Mouse (Mus musculus) kidney, postnatal 0 days (tissue): ENCODE data around the gene Tmem54. TPM values are rescaled to one million over a fixed set of nuclear protein-coding genes. Genes with fewer than 3 reads are reported as not detected.

ENCODE experiments used
- ATAC-seq: fragments of 200-750 bp; cut with Nextera tagmentation; replicated peaks from 2 replicates; pipeline ENCODE4 v1.8.0; 2017; ENCODE audit warnings: low read depth, moderate number of reproducible peaks, moderate TSS enrichment, moderate library complexity; ENCODE audit not compliant: low FRiP score
- DNase-seq: peaks from one replicate; pipeline ENCODE4 v3.0.0-alpha.2; 2016; ENCODE audit warnings: low spot score
- H3K27ac ChIP-seq: fragments of 300-500 bp; sonication (generic); 2 replicates; pipeline ENCODE4 v1.5.1; 2014; ENCODE audit warnings: mild to moderate bottlenecking
- H3K27me3 ChIP-seq: fragments of 300-500 bp; sonication (generic); 2 replicates; pipeline ENCODE4 v1.6.1; 2014; ENCODE audit warnings: low read length, mixed read lengths; ENCODE audit not compliant: insufficient read depth
- H3K36me3 ChIP-seq: fragments of 300-500 bp; sonication (generic); 2 replicates; pipeline ENCODE4 v1.6.1; 2014; ENCODE audit warnings: low read length, mixed read lengths; ENCODE audit not compliant: insufficient read depth
- H3K4me1 ChIP-seq: fragments of 300-500 bp; sonication (generic); replicated peaks from 2 replicates; pipeline ENCODE4 v1.6.1; 2014; ENCODE audit warnings: antibody characterized with exemption, low read length, mixed read lengths; ENCODE audit not compliant: insufficient read depth
- H3K4me2 ChIP-seq: fragments of 300-500 bp; sonication (generic); 2 replicates; pipeline ENCODE4 v1.6.1; 2014; ENCODE audit warnings: mild to moderate bottlenecking, low read length, moderate library complexity, mixed read lengths
- H3K4me3 ChIP-seq: fragments of 300-500 bp; sonication (generic); replicated peaks from 2 replicates; pipeline ENCODE4 v1.5.1; 2014; ENCODE audit warnings: low read depth, low read length
- H3K9ac ChIP-seq: fragments of 300-500 bp; sonication (generic); 2 replicates; pipeline ENCODE4 v1.6.1; 2014; ENCODE audit warnings: low read depth, low read length
- H3K9me3 ChIP-seq: fragments of 300-500 bp; sonication (generic); replicated peaks from 2 replicates; pipeline ENCODE4 v1.6.1; 2016; ENCODE audit warnings: low read length, inconsistent platforms, mixed read lengths
- CTCF ChIP-seq: IDR thresholded peaks from 2 replicates; pipeline ENCODE4 v1.5.1; 2016; ENCODE audit warnings: antibody characterized with exemption, low read depth, mild to moderate bottlenecking, moderate library complexity
- WGBS: fragments of 180-500 bp; shearing (Covaris S2); extraction: QIAGEN DNeasy Blood & Tissue Kit; methylation state at CpG from one replicate; pipeline ENCODE4 v1.1.7; 2014; 5-methylcytosine and 5-hydroxymethylcytosine counted together
- polyA plus RNA-seq: library from polyadenylated mRNA; unstranded; fragments of >200 nt; fragmentation: Nextera tagmentation; extraction: Ambion mirVana; gene quantifications from 2 replicates; pipeline ENCODE4 v1.2.1, GENCODE M21; 2015

Gene Tmem54
- polyA plus RNA-seq, 1 experiment from 2014 or later, result 10.2 TPM

GRCm38 (mm10) chr4:129134799-129135585, 29.6 kb downstream of the Tmem54 start:
- peak overlapping the region; percentile 21; the same call in 1 of the 2 replicates for H3K4me2 ChIP-seq
- H3K36me3 ChIP-seq, result no peaks in the 10 kb centered on the region
- DNase-seq (peak; percentile 88), ATAC-seq (no peak)
- peaks cover 9% of the 10 kb centered on the region; the same call in 1 of the 2 replicates for H3K27me3 ChIP-seq
- WGBS, result 9% methylated on average over 15 of the region's 15 CpGs
- TF ChIP-seq CTCF, result peak; percentile 91
- no peaks in the 10 kb centered on the region for H3K9me3 ChIP-seq
- H3K27ac ChIP-seq, result no peak overlapping the region
- H3K4me1 ChIP-seq, result peaks cover 17% of the 10 kb centered on the region
- no peak overlapping the region for H3K9ac ChIP-seq
- H3K4me3 ChIP-seq, result no peak overlapping the region

DNA sequence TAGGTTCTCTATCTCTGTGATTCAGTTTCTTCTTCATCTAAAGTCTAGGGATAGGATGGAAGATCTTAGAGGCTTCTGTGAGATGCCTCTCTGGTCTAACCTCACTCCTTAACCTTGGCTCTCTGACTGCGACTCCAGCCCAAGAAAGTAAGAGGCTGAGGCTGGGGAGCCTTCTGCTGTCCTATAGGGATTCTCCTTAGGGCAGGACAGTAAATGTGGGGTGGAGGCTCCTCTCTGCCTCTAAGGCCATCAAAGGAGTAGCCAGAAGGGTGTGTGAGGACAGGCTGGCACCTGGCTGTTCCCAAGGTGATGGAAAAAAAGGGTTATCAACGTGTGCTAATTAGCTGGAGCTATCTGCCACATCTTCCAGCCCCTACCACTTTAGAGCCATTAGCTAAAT, 30.3 kb downstream of the Tmem54 start:
- Histone ChIP-seq H3K9ac (no peak overlapping the region), H3K4me2 (no peak overlapping the region), H3K36me3 (no peaks in the 10 kb centered on the region), H3K27me3 (peaks cover 9% of the 10 kb centered on the region; the same call in 1 of the 2 replicates), H3K27ac (no peak overlapping the region), H3K4me3 (no peak overlapping the region; the same call in 1 of the 2 replicates), H3K4me1 (peaks cover 11% of the 10 kb centered on the region; the same call in 1 of the 2 replicates), H3K9me3 (no peaks in the 10 kb centered on the region)
- DNase-seq (no peak), ATAC-seq (no peak)
- no peak for TF ChIP-seq CTCF
- 58% methylated on average over 2 of the region's 2 CpGs for WGBS

- peaks cover 9% of the 10 kb centered on the region; the same call in 1 of the 2 replicates for H3K27me3 ChIP-seq
- DNase-seq (no peak), ATAC-seq (no peak)
- H3K4me2 ChIP-seq, result peak overlapping the region; percentile 99
- peak overlapping the region; percentile 71; the same call in 1 of the 2 replicates for H3K9ac ChIP-seq
- H3K4me3 ChIP-seq, result peak overlapping the region; percentile 53
- H3K9me3 ChIP-seq, result no peaks in the 10 kb centered on the region
- H3K4me1 ChIP-seq, result 0 out of 2 replicates have a peak, but pooled peaks cover 9% of the 10 kb centered on the region
- no peak for TF ChIP-seq CTCF
- 35% methylated on average over 9 of the region's 9 CpGs for WGBS
- no peaks in the 10 kb centered on the region for H3K36me3 ChIP-seq
- no peak overlapping the region for H3K27ac ChIP-seq
These were observed 30.8 kb downstream of the Tmem54 start for GRCm38 (mm10) chr4:129136189-129136578.

DNA sequence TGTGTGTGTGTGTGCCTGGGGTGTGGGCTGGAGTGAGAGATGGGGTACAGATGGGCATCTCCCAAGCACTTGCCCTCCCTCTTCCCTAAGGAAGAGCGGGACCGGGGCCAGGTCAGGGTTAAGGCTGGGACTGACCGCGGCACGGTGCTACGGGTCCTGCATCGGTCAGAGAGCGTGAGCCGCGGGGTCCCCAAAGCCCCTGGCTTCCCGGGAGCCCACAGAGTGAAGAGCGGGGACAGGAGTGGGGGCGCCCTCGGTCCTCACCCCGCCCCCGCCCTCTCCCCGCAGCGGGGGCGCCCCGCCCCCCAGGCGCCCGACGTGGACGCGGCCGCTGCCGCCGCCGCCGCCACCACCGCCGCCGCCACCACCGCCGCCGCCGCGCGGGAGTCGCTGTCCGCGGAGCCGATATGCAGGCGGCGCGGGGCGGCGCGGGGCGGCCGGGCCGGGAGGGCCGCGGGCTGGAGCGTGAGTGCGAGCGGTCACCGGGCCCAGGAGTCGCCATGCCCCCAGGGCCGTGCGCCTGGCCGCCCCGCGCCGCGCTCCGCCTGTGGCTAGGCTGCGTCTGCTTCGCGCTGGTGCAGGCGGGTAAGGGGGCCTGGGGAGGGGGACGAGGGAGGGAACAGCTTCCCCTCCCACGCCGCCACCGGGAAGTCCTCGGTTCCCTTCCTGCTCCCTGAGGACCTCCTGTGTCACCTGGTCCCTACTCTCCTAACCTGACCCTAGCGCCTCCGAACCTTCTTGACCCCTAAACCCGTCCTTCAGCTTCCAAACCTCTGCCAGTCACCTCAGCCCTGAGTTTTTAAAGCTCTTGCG, 31.4 kb downstream of the Tmem54 start, which contains the start of gene Fndc5:
Gene Fndc5, plus strand, starts transcription at position 421 of the 813 bp plus-strand sequence.
- H3K9me3 ChIP-seq, result no peaks in the 10 kb centered on the region
- 3% methylated on average over 24 of the region's 80 CpGs for WGBS
- H3K36me3 ChIP-seq, result no peaks in the 10 kb centered on the region
- peak within 1 kb of the TSS; percentile 53 for H3K4me3 ChIP-seq
- no peak for DNase-seq
- ATAC-seq, result peak; percentile 25; the same call in 1 of the 2 replicates
- TF ChIP-seq CTCF, result no peak
- H3K4me1 ChIP-seq, result 0 out of 2 replicates have a peak, but pooled peaks cover 9% of the 10 kb centered on the region
- H3K4me2 ChIP-seq, result peak within 1 kb of the TSS; percentile 99
- H3K27me3 ChIP-seq, result peaks cover 9% of the 10 kb centered on the region; the same call in 1 of the 2 replicates
- no peak within 1 kb of the TSS for H3K27ac ChIP-seq
- peak within 1 kb of the TSS; percentile 71 for H3K9ac ChIP-seq

DNA sequence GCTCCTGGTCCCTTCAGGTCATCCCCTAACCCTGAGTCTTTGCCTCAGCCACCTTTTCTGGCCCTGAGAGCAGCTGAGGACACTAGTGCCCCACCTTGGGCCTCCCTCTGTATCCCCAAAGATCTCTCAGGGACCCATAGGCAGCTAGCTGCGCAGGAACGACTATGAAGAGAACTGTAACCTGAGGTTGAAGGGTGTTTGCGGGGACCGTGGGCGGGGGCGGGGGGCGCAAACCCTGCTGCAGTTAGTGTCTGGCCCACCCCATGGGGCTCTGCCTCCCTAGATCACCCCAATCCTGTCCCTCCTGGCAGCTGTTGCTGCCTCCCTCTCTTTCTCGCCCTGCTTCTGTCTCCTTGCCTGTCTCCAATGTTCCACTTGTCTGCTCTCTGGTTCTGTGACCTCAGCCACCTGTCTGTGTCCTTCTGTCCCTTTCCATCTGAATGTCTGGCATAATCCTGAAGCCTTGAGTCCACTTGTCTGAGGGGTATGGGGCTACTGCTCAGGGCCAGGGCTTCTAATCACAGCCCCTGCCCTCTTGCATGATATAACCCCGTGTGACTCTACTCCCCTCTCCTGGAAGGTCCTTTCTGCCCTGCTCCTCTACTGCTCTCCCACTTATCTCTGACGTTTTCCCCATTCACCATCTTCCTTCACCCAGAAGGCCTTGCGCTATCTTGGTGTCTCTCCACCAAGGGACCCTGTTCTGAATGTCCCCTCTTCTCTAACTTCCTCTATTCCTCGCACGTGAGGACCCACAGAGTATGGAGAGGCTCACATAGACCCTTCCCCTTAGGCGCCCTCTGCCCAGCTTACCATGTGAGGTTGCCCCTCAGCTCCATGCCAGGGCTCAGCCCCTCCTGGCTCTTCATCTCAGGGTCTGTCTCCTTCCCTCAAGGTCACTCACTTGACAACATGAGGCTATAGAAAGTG, 32.3 kb downstream of the Tmem54 start:
- H3K9me3 ChIP-seq, result no peaks in the 10 kb centered on the region
- TF ChIP-seq CTCF, result no peak
- peaks cover 9% of the 10 kb centered on the region; the same call in 1 of the 2 replicates for H3K27me3 ChIP-seq
- H3K4me2 ChIP-seq, result peak overlapping the region; percentile 99
- 0 out of 2 replicates have a peak, but pooled peaks cover 9% of the 10 kb centered on the region for H3K4me1 ChIP-seq
- DNase-seq (no peak), ATAC-seq (no peak)
- peak overlapping the region; percentile 71 for H3K9ac ChIP-seq
- H3K4me3 ChIP-seq, result peak overlapping the region; percentile 53
- 66% methylated on average over 14 of the region's 14 CpGs for WGBS
- no peak overlapping the region for H3K27ac ChIP-seq
- H3K36me3 ChIP-seq, result no peaks in the 10 kb centered on the region
